In the genomic region with DNA sequence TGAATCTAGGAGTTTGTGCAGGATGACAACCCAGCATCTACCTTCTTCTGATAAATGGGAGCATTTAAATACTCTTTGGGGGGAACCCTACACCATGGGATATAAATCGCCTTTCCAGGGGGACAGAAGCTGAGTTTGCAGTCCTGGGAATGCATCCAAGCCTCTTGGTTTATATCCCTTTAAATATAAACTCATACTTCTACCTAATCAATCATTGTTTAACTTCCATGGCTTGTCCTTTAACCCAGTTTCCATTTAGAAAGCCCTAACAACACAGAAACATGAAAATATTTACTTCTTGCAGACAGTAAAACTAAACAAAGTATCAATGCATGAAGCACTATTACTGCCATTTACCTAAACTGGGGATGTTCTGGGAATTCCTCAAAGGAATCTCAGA, we compare ENCODE assay signal across 11 mouse cellular contexts.
"Had no signal": no experiment of that assay in that cellular context is flagged by ENCODE, and none has a peak within 500 bp of the region (broad histone marks: within the 10 kb centered on the region; RNA-seq: fewer than 3 reads in every experiment).

No protein-coding gene starts in this region.

- H3K9me3 ChIP-seq: hindbrain, embryonic 12.5 days; limb, embryonic 12.5 days; midbrain, embryonic 13.5 days had no signal

- ATAC-seq: hindbrain, embryonic 16.5 days; inflammation-experienced regulatory T-cells, adult 6 months; midbrain, embryonic 13.5 days had no signal

- DNase-seq: lung, postnatal 36 days; right cerebral cortex, postnatal 14 days; thymus, adult 2 months; thymus, postnatal 25 days had no signal

- H3K4me3 ChIP-seq: hindbrain, embryonic 12.5 days; layer of hippocampus, adult 2 months; limb, embryonic 12.5 days; midbrain, embryonic 13.5 days had no signal

- H3K4me1 ChIP-seq: hindbrain, embryonic 12.5 days had no signal

- H3K27me3 ChIP-seq: hindbrain, embryonic 12.5 days; limb, embryonic 12.5 days; midbrain, embryonic 13.5 days had no signal

- H3K9ac ChIP-seq: hindbrain, embryonic 12.5 days; limb, embryonic 12.5 days; midbrain, embryonic 13.5 days had no signal

- H3K4me2 ChIP-seq: hindbrain, embryonic 12.5 days; limb, embryonic 12.5 days; liver, embryonic 11.5 days; midbrain, embryonic 13.5 days had no signal

- H3K27ac ChIP-seq: hindbrain, embryonic 12.5 days; layer of hippocampus, adult 2 months; limb, embryonic 12.5 days; midbrain, embryonic 13.5 days had no signal

- H3K36me3 ChIP-seq: hindbrain, embryonic 12.5 days; limb, embryonic 12.5 days; midbrain, embryonic 13.5 days had no signal
